Mouse (Mus musculus) brain, embryonic 18.5 days (tissue): ENCODE data around the gene Tm7sf3.
"Not testable (repeated sequence)": the region's sequence is repeated elsewhere in the genome, so short reads cannot be mapped to it uniquely, and the experiment has no call there.

ENCODE experiments used
- DNase-seq: peaks from one replicate; pipeline ENCODE4 v3.0.0-alpha.2; 2012; ENCODE audit warnings: low read depth, low spot score

The Tm7sf3 gene

GRCm38 (mm10) chr6:146614541-146614940, 28.1 kb downstream of the Tm7sf3 start:
- DNase-seq: no peak

- no peak for DNase-seq
Measured at GRCm38 (mm10) chr6:146613907-146614306, 28.7 kb downstream of the Tm7sf3 start.

GRCm38 (mm10) chr6:146612736-146613135, 29.9 kb downstream of the Tm7sf3 start:
- no peak for DNase-seq

GRCm38 (mm10) chr6:146611897-146612296, 30.7 kb downstream of the Tm7sf3 start:
- no peak for DNase-seq

- no peak for DNase-seq
Measured at GRCm38 (mm10) chr6:146611385-146611784, 31.2 kb downstream of the Tm7sf3 start.

GRCm38 (mm10) chr6:146603651-146604050, 39.0 kb downstream of the Tm7sf3 start:
- DNase-seq: no peak

DNA sequence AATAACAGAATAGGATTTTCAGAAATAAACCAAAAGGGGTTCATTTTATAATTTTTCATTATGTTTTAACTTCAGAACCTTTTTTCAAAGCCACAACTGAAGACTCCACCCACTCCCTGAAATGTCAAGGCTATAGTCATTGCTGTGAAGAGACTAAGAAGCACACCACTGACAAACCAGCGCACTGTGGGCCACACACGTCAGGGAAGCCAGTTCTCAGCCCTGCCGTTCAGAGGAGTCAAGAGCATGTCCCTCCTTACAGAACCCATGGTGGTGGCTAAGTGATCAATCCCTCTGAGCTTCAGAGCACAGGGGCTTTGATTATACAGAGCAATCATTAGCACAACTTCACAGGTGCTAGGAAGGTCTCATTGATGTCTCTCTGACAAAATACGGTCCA, 40.0 kb downstream of the Tm7sf3 start:
- no peak for DNase-seq

GRCm38 (mm10) chr6:146585134-146585533, 57.5 kb downstream of the Tm7sf3 start:
- no peak for DNase-seq

DNA sequence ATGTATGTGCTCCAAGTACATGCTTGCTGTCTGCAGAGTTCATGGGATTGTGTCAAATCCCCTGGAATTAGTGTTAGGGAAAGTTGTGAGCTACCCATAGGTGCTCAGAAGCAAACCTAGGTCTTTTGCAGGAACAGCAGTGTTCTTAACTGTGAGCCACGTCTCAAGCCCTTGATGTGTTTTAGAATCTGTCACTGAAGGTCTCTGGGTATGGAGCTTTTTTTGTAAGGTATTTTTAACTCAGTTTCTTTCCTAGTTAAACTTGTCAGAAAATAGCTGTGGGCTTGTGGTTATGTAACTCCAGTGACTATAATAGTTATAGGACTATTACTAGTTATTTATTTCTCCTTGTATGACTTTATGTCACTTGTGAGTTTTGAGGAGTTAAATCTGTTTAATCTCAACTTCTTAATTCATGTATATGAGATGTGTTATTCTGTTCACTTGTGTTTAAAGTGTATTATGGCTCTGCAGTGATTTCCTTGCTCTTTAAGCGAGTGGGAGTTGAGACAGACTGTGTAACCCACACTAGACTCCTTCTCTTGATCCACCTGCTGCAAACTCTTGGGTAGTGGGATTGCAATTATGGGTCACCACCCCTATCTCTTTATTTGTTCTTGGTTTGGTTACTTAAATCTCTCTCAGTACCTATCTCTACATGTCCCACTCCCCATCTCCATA, 59.1 kb downstream of the Tm7sf3 start:
- DNase-seq: no peak

GRCm38 (mm10) chr6:146580381-146580926, 62.2 kb downstream of the Tm7sf3 start:
- no peak for DNase-seq

- DNase-seq: no peak
Measured at GRCm38 (mm10) chr6:146578586-146578985, 64.0 kb downstream of the Tm7sf3 start.

DNA sequence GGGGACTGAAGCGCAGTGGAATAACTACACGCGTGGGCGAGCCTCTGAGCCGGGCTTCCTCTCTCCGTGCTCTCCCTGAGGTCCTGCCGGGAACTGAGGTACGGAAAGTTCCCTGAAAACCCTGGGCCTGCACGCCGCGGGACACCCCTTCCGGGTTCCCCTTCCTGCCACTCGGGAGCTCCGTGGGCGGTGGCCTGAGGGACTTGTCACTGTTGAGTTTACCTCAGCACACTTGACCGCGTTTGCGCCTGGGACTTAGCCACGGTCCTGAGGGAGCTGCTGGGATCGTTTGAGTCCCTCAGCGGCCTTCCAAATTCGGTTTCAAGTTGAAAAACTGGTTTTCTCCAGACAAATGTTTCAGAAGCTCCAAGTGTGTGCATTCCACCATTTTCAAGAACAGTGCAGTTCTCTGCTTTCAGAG, 64.5 kb downstream of the Tm7sf3 start:
- DNase-seq: no peak

- peak; percentile 96 for DNase-seq
Measured at GRCm38 (mm10) chr6:146577310-146578109, 65.1 kb downstream of the Tm7sf3 start, which contains the start of gene Ints13. Gene Ints13, minus strand, starts transcription at chr6:146577835.

DNA sequence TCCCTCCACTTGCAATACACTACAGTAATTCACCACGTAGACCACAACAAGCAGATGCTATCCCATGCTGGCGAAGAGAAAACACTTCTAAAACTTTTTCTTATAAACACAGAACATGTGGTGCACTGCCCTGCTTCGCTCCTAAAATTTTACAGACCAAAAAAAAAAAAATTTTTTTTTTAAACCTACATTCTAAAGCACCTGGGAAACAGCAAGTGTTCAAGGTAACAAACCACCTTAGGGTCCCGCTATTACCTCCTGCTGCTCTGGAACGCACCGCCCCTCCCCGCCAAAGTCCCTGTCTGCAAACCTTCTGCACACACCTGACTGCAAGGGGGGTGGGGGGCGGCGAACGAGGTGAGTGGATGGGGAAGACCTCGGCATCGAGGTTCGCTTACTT, 65.7 kb downstream of the Tm7sf3 start, which contains the start of gene Fgfr1op2:
TSS of gene Fgfr1op2 (plus strand) at position 301 of the 400 bp plus-strand sequence.
- DNase-seq: no peak

- DNase-seq: no peak
Measured at GRCm38 (mm10) chr6:146572073-146572472, 70.6 kb downstream of the Tm7sf3 start.

DNA sequence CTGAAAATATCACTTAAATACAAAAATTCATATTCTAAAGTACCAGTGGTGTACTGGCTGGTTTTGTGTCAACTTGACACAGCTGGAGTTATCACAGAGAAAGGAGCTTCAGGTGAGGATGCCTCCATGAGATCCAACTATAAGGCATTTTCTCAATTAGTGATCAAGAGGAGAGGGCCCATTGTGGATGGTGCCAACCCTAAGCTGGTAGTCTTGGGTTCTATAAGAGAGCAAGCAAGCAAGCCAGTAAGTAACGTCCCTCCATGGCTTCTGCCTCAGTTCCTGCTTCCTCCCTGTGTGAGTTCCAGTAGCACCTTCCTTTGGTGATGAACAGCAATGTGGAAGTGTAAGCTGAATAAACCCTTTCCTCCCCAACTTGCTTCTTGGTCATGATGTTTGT, 80.2 kb downstream of the Tm7sf3 start:
- DNase-seq: not testable (repeated sequence)
